Mouse (Mus musculus): ENCODE data around the gene Ptprs.

GRCm38 (mm10) chr17:56439731-56440460 lies 36.4 kb downstream of the Ptprs start:
- TF ChIP-seq GATA1 (IDR thresholded peaks at IDR 0.05; ENCODE audit: borderline replicate concordance, low read length) (no peak), FLI1 (IDR thresholded peaks at IDR 0.05; ENCODE audit: low read length) (no peak)
